Mouse (Mus musculus) liver, postnatal 0 days (tissue): Measurements from ENCODE around the gene H2-DMa. TPM values are rescaled to one million over a fixed set of nuclear protein-coding genes. Genes with fewer than 3 reads are reported as not detected.

ENCODE experiments used
- ATAC-seq: fragments of 200-750 bp; cut with Nextera tagmentation; 2 replicates; pipeline ENCODE4 v1.8.0; 2017; ENCODE audit warnings: mild to moderate bottlenecking, moderate library complexity
- DNase-seq: peaks from one replicate; pipeline ENCODE4 v3.0.0-alpha.2; 2016
- H3K27ac ChIP-seq: fragments of 300-500 bp; sonication (generic); 2 replicates; pipeline ENCODE4 v1.5.1; 2014; ENCODE audit warnings: antibody characterized with exemption, moderate library complexity, mild to moderate bottlenecking, low read depth
- H3K27me3 ChIP-seq: fragments of 300-500 bp; sonication (generic); 2 replicates; pipeline ENCODE4 v1.6.1; 2014; ENCODE audit warnings: low read length, control low read depth, mixed read lengths; ENCODE audit not compliant: insufficient read depth
- H3K36me3 ChIP-seq: fragments of 300-500 bp; sonication (generic); replicated peaks from 2 replicates; pipeline ENCODE4 v1.6.1; 2014; ENCODE audit warnings: mild to moderate bottlenecking, control low read depth, low read length, moderate library complexity, mixed read lengths; ENCODE audit not compliant: insufficient read depth
- H3K4me1 ChIP-seq: fragments of 300-500 bp; sonication (generic); 2 replicates; pipeline ENCODE4 v1.6.1; 2014; ENCODE audit warnings: antibody characterized with exemption, mild to moderate bottlenecking, control low read depth; ENCODE audit not compliant: insufficient read depth
- H3K4me2 ChIP-seq: fragments of 300-500 bp; sonication (generic); 2 replicates; pipeline ENCODE4 v1.6.1; 2014; ENCODE audit warnings: low read depth, mild to moderate bottlenecking, low read length, moderate library complexity, mixed read lengths
- H3K4me3 ChIP-seq: fragments of 300-500 bp; sonication (generic); 2 replicates; pipeline ENCODE4 v1.5.1; 2014; ENCODE audit warnings: low read depth, low read length
- H3K9ac ChIP-seq: fragments of 300-500 bp; sonication (generic); replicated peaks from 2 replicates; pipeline ENCODE4 v1.6.1; 2014; ENCODE audit warnings: mild to moderate bottlenecking, moderate library complexity
- H3K9me3 ChIP-seq: fragments of 300-500 bp; sonication (generic); 2 replicates; pipeline ENCODE4 v1.6.1; 2016; ENCODE audit warnings: mild to moderate bottlenecking, control low read depth, low read length, mixed read lengths
- CTCF ChIP-seq: sonication (generic); IDR thresholded peaks from 2 replicates; pipeline ENCODE4 v1.5.1; 2016; ENCODE audit warnings: antibody characterized with exemption, low read depth
- EP300 ChIP-seq: IDR thresholded peaks from 2 replicates; pipeline ENCODE4 v1.6.1; 2016; ENCODE audit warnings: antibody characterized with exemption, low read depth, mild to moderate bottlenecking
- WGBS: fragments of 180-500 bp; shearing (Covaris S2); extraction: QIAGEN DNeasy Blood & Tissue Kit; methylation state at CpG from one replicate; pipeline ENCODE4 v1.1.7; 2014; ENCODE audit not compliant: insufficient replicate concordance; 5-methylcytosine and 5-hydroxymethylcytosine counted together
- polyA plus RNA-seq: library from polyadenylated mRNA; unstranded; fragments of >200 nt; fragmentation: Nextera tagmentation; extraction: Ambion mirVana; gene quantifications from 2 replicates; pipeline ENCODE4 v1.2.1, GENCODE M21; 2015

H2-DMa gene
- polyA plus RNA-seq, 1 experiment from 2014 or later = 11.9 TPM

DNA sequence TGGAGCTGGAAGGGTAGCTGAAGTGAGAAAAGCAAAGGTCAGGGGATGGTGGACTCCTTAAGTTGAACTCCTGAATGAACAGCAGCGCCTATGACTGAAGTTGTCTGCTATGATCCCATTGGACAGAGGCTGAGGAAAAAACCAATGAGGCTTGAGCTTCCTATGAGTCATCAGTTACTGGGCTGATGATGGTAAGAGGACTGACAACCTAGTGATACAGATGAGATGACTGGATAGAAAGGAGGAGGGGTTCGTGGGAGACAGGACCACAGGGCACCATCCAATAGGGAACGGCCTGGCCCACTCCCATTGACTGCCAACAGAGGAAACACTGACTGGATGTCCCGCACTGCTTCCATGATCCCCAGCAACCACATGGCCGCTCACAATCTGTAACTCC lies 39.7 kb upstream of the H2-DMa start:
- ATAC-seq = peak; percentile 68
- no peak for TF ChIP-seq EP300
- no peak for TF ChIP-seq CTCF
- H3K9me3 ChIP-seq = no peaks in the 10 kb centered on the region
- H3K4me1 ChIP-seq = no peaks in the 10 kb centered on the region
- no peak for DNase-seq
- no peak overlapping the region for H3K27ac ChIP-seq
- H3K4me2 ChIP-seq = no peak overlapping the region
- no peak overlapping the region for H3K9ac ChIP-seq
- H3K27me3 ChIP-seq = peaks cover 22% of the 10 kb centered on the region
- no peak overlapping the region for H3K4me3 ChIP-seq
- 28% methylated on average over 5 of the region's 5 CpGs for WGBS
- no peaks in the 10 kb centered on the region for H3K36me3 ChIP-seq

DNA sequence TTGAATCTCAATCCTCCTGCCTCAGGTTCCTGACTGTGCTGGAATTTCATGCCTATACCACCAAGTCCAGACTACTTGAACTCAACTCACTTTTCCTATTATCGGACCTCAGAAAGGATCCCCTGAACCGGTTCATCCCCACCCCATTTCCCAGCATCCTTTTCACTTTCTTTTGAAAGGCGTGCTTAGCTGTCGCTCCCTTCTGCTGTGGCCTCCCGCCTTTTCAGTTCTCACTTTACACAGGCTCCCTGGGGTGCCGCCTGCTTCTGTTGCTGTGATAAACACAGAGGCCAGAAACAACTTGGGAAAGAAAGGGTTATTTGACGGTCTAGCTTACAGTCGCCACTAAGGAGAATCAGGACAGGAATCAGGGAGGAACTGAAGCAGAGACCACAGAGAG lies 36.2 kb upstream of the H2-DMa start:
- H3K27ac ChIP-seq = no peak overlapping the region
- TF ChIP-seq EP300 = no peak
- no peak for TF ChIP-seq CTCF
- ATAC-seq (no peak), DNase-seq (no peak)
- no peak overlapping the region for H3K4me2 ChIP-seq
- no peaks in the 10 kb centered on the region for H3K4me1 ChIP-seq
- peaks cover 6% of the 10 kb centered on the region; the same call in 1 of the 2 replicates for H3K27me3 ChIP-seq
- no peak overlapping the region for H3K4me3 ChIP-seq
- WGBS = 34% methylated on average over 8 of the region's 8 CpGs
- H3K9me3 ChIP-seq = no peaks in the 10 kb centered on the region
- no peak overlapping the region for H3K9ac ChIP-seq
- H3K36me3 ChIP-seq = no peaks in the 10 kb centered on the region

DNA sequence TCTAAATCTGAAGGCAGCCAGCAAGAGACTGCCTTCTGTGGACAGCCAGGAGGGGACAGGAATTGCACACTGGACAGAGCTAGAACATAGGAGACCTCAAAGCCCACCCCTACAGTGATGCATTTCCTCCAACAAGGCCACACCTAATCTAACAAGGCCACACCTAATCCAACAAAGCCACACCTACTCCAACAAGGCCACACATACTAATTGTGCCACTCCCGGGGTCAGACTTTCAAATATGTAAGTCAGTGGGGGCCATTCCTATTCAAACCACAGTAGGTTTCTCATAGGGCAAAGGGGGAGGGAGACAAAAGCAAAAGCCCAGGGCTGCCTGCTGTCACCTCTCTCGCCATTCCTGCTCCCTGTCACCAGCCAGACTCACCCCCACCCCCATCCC lies 32.0 kb upstream of the H2-DMa start:
- 67% methylated on average over 2 of the region's 2 CpGs for WGBS
- H3K4me1 ChIP-seq = 0 out of 2 replicates have a peak, but pooled peaks cover 3% of the 10 kb centered on the region
- H3K36me3 ChIP-seq = no peaks in the 10 kb centered on the region
- H3K9me3 ChIP-seq = no peaks in the 10 kb centered on the region
- no peak overlapping the region for H3K9ac ChIP-seq
- no peak overlapping the region for H3K4me3 ChIP-seq
- H3K4me2 ChIP-seq = no peak overlapping the region
- H3K27me3 ChIP-seq = peaks cover 6% of the 10 kb centered on the region; the same call in 1 of the 2 replicates
- DNase-seq = no peak
- ATAC-seq = no peak
- H3K27ac ChIP-seq = no peak overlapping the region
- TF ChIP-seq CTCF = no peak
- no peak for TF ChIP-seq EP300

DNA sequence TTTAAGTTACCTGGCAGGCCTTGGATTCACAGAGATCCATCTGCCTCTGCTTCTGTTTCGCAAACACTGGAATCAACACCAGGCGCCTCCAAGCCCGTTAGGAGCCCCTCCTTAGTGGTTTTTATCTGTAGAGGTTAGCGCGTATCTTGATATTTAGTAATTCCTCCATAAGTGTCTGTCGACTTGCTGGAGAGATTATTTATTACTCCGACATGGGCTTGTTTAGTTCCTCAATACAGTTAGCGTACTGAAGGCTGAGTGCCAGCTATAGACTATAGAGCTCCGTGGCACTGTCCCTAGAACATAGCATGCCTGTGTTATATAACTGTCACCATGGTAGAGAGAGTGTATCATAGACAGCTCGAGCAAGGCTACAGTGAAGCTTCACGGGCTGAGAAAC lies 31.2 kb upstream of the H2-DMa start:
- Histone ChIP-seq H3K9ac (no peak overlapping the region), H3K36me3 (no peaks in the 10 kb centered on the region), H3K4me2 (no peak overlapping the region), H3K4me1 (0 out of 2 replicates have a peak, but pooled peaks cover 4% of the 10 kb centered on the region), H3K4me3 (no peak overlapping the region), H3K27me3 (peaks cover 6% of the 10 kb centered on the region; the same call in 1 of the 2 replicates), H3K9me3 (no peaks in the 10 kb centered on the region), H3K27ac (no peak overlapping the region)
- WGBS = 51% methylated on average over 11 of the region's 11 CpGs
- TF ChIP-seq CTCF (no peak), EP300 (no peak)
- no peak for DNase-seq
- no peak for ATAC-seq

DNA sequence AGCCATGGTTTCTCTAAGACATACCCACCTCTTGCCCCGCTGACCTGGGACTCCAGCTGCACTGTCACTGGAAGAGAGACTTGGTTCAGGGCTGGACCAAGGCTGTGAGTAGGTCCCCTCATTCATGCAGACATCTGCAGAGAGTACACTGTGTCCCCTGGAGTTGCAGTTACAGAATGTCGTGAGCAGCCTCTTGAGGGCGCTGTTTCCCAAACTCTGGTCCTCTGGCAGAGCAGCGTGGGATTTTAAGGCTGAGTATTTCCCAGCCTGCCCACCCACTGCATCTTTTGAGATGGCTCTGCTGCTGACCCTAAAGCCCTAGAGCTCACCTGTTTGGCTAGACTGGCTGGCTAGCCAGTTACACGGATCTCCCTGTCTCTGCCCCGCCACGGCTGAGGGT lies 28.4 kb upstream of the H2-DMa start:
- Histone ChIP-seq H3K27ac (no peak overlapping the region), H3K9me3 (no peaks in the 10 kb centered on the region), H3K4me2 (no peak overlapping the region), H3K4me3 (no peak overlapping the region), H3K36me3 (no peaks in the 10 kb centered on the region), H3K27me3 (peaks cover under 1% of the 10 kb centered on the region; the same call in 1 of the 2 replicates), H3K9ac (no peak overlapping the region), H3K4me1 (0 out of 2 replicates have a peak, but pooled peaks cover 4% of the 10 kb centered on the region)
- 47% methylated on average over 7 of the region's 7 CpGs for WGBS
- no peak for TF ChIP-seq EP300
- peak; percentile 60 for TF ChIP-seq CTCF
- DNase-seq (peak; percentile 57), ATAC-seq (no peak)

DNA sequence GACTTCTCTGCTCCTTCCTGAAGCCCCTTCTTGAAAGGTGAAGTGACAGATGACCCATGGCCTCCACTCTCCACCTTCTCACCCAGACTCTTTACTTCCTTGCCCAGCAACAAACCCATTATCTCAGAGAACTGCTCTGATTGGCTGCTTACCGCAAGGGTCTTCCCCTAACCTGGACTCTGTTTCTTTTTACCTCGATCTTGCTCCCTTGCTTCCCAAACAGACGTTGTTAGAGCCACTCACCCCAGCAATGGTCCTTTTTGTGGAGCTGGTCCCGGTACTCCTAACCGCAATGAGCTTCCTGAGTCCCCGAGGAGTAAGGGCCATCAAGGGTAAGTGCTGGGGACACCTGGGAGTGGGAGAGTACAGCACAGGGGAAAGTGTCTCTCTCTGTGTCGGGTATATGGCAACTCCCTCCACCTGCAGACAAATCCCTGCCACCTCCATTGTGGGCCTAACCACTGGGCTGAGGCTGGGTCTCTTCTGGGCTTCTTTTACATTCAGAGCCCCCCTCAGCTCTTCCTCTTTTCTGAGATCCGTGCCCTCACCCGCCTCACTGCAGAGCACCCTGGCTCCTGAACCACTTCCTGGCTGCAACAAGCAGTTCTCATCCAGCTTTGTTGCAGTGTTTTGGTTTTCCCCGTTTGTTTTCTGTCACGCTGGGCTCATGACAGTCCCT lies 27.0 kb upstream of the H2-DMa start, which contains the start of gene H2-Oa:
TSS of gene H2-Oa (plus strand) at position 144 of the 679 bp plus-strand sequence.
- no peak for TF ChIP-seq EP300
- no peak for TF ChIP-seq CTCF
- ATAC-seq = no peak

More for the DNA sequence above, 27.0 kb upstream of the H2-DMa start, which contains the start of gene H2-Oa:
- Histone ChIP-seq H3K27me3 (no peaks in the 10 kb centered on the region), H3K9ac (0 out of 2 replicates have a peak within 1 kb of the TSS, but pooled peaks have one; percentile 30), H3K4me2 (peak within 1 kb of the TSS; percentile 52), H3K9me3 (no peaks in the 10 kb centered on the region), H3K4me1 (0 out of 2 replicates have a peak, but pooled peaks cover 4% of the 10 kb centered on the region), H3K27ac (0 out of 2 replicates have a peak within 1 kb of the TSS, but pooled peaks have one; percentile 39), H3K36me3 (no peaks in the 10 kb centered on the region), H3K4me3 (0 out of 2 replicates have a peak within 1 kb of the TSS, but pooled peaks have one; percentile 15)
- WGBS = 13% methylated on average over 11 of the region's 11 CpGs
- no peak for DNase-seq
